Mouse (Mus musculus) adrenal gland, postnatal 4 days (tissue): Measurements from ENCODE around the gene Mfsd11. TPM values are rescaled to one million over a fixed set of nuclear protein-coding genes. Genes with fewer than 3 reads are reported as not detected.
"Not testable (repeated sequence)": the region's sequence is repeated elsewhere in the genome, so short reads cannot be mapped to it uniquely, and the experiment has no call there.

ENCODE experiments used
- DNase-seq, 2 experiments: peaks; one replicate each; pipeline ENCODE4 v3.0.0; 2021 to 2022; ENCODE audit warnings: low spot score in 2 of 2, mixed read lengths in 2 of 2
- total RNA-seq, 2 experiments: library from RNA; stranded (reverse); gene quantifications; 2 replicates each; pipeline ENCODE4 v1.2.3; 2021

The Mfsd11 gene
- total RNA-seq, 2 experiments from 2014 or later = 40.9 to 43.9 TPM

DNA sequence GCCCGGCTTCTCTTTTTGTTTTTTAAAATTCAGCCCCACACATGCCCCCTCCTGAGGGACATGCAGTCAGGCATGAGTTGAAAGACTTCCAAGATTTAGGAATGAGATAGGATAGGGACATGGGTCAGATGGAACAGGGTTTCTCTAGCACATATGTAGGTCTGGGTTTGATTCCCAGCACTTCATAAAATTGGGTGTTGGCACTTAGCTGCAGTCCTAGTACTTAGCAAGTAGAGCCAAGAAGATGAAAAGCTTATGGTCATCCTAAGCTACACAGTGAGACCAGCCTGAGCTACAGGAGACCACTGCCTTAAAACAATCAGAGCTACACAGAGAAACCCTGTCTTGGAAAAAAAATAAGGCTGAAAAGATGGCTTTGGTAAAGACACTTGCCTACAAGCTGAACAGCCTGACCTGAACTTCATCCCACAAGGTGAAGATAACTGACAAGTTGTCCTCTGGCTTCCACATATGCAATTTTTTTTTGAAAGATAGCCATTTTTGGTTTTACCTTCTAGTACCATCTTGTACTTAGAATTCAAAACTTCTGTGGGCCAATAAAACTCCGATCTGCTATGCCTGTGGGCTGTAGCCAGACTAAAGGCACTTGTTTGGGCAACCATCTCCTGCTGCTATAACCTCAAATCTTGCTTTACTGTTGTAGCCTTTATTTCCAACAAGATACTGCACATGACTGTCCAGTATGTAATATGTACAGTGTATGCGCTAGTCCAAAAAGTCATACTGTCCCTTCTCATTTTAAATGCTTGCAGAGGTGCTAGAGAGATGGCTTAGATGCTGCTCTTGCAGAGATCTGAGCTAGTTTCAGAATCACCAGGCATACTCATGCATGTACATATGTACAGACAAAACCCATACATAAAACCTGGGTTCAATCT, 4.8 kb upstream of the Mfsd11 start:
- no peak for DNase-seq

- DNase-seq = no peak
These were observed 4.0 kb upstream of the Mfsd11 start for GRCm38 (mm10) chr11:116848086-116848876.

DNA sequence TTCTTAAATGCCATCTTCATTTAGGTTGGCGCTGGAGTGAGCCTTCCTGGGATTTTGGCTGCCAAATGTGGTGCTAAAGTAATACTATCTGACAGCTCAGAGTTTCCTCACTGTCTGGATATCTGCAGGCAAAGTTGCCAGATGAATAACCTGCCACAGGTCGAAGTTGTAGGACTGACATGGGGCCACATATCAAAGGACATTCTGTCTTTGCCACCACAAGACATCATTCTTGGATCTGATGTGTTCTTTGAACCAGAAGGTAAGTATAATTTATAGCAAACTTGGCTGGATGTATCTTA, 3.4 kb upstream of the Mfsd11 start:
- DNase-seq = not testable (repeated sequence)

DNA sequence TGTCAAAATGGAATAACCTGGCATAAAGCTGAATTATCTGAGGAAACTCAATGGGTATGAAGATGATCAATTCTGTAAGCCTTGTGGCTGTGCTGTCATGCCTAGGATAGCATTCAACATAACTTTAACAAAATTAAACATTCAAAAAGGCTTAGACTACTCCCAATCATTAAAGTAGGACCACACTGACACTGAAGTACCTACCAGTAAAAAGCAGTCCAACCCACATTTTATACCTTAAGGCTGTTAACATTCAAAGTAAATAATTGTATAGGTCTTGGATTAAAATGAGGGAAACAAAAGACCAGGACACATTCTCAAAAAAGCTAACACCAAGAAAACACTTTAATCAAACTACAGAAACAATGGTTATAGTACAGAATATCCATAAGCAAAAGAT, 2.7 kb upstream of the Mfsd11 start:
- DNase-seq = no peak

GRCm38 (mm10) chr11:116850085-116850484, 2.2 kb upstream of the Mfsd11 start:
- no peak for DNase-seq

GRCm38 (mm10) chr11:116850833-116851477, 1.3 kb upstream of the Mfsd11 start:
- DNase-seq = no peak

DNA sequence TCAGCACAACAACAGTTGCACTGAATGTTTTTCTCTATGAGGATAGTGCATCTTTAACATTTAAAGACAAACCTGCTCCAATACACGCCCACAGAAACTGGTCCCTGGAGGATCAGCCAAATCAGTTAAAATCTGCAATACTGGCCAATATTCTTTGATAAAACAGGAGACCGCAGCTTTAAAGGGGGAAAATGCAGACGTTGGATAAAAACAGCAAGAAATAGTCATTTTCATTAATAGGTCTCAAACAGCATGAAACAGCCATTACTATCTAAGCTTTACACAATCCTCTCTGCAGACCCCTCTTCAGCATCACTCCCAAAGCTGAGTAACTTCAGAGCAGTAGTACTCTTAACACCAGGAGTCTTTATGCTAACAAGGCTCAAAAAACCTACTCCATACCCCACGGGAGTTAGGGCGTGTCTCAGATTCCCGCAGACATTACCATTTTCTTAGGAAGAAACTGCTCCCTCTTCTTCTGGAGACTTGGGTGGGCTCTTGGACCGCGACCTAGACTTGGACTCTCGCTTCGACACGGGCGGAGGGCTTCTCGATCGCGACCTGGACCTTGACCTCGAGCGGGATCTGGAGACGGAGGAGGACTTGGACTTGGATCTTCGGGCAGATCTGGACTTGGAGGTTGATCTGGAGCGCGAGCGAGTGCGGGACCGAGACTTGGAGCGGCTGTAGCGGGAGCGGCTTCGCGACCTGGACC, 507 bp upstream of the Mfsd11 start:
- DNase-seq = peak; percentile 19 to 26

DNA sequence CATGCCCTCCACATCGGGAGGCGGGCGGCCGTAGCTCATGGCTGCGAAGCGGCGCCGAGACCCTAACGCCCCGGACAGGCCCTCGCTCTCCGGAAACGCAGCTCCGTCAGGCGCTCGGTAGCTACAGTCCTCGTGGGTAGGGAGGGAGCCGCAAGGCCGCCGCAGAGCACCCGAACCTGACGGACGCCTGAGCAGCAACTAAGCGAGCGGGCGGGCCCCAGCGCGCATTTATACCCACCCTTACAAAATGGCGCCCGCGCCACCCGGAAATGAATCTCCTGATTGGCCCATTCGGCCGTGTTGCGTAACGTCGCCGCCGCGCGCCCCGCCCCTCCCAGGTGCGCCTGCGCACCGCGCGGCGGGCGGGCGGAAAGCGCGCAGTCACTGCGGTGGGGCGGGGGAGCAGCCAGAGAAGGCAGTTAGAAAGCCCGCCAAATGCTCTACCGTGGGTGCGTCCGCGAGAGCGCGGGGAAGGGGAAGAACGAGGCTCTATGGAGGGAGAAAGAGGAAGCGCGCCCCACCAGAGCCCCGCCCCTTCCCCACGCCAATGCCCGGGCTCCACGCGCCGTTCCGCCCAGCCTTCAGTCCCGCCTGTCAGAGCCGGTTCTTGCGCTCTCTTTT, 761 bp downstream of the Mfsd11 start, which contains the start of gene Srsf2:
Srsf2 (minus strand) TSS at position 204 of the 621 bp plus-strand sequence.
- peak; percentile 96 to 99 for DNase-seq

DNA sequence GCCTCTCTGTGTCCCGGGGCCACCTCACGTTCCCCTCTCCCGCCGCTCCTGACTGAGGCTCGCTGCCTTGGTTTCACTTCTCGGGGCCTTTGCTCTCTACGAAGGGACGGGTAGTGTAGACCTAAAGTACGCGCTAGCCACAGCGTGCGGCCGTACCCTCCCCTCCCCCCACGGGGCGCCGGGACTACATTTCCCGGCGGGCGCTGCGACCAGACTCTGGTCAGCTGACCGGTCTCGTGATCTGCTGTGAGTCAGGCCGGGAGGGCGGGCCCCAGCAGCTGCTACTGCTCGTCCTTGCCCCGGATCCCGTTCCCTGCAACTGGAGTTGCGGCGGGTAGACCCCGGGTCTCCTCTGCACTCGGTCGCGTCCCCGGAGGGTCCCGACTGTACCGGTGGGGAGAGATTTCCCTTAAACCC, 1.3 kb downstream of the Mfsd11 start:
- peak; percentile 93 to 95 for DNase-seq

- no peak for DNase-seq
These were observed 2.0 kb downstream of the Mfsd11 start for GRCm38 (mm10) chr11:116854279-116854678.

DNA sequence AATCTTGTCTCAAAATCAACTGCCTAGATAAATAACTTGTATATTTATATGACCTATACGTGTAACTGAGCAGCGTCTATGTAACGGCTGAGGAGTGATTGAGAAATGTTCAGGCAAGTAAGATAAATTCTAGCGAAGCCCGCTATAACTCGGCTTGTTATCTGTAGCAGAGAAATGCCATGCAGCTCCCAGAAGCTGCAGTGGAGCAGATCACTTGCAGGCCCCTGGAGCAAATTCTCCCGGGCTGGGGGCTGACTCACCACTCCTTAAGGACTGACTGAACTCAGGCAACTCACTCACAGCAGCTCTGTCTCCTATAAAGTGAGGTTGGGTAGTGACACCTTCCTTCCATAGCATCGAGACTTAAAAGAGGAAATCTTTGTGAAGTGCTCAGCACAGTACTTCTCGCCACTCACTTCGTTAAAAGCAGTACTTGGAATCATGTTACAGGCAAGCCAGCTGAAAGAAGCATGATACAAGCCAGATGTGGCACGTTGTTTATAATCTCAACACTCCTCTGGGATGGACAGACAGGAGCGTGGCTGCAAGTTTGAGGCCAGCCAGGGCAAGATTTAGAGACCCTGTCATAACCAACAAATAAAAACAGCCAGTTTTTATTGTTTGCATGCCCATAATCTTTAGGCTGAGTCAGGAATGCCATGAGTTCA, 5.1 kb downstream of the Mfsd11 start:
- no peak for DNase-seq

- DNase-seq = no peak
These were observed 12.2 kb downstream of the Mfsd11 start for GRCm38 (mm10) chr11:116864444-116864843.

GRCm38 (mm10) chr11:116865945-116866585, 13.8 kb downstream of the Mfsd11 start:
- DNase-seq = no peak

DNA sequence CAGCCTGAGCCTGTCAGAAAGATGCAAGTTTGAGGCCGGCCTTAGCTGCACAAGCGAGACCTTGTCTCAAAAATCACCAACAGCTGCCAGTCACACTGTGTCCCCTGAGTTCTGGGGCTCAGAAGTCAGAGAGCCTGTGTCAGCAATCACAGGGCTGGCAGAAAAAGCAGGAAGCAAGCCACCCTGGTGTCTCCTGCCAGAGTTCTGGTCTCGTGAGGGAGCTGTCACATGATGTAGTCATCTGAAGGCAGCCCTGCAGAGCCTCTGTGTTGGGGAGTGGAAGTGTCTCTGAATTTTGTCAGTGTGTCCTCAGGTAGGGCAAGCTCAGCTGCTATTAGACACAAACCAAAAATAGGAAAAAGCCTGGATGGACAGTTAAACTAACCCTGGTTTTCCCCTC, 15.9 kb downstream of the Mfsd11 start:
- no peak for DNase-seq

GRCm38 (mm10) chr11:116869223-116869622, 17.0 kb downstream of the Mfsd11 start:
- no peak for DNase-seq

GRCm38 (mm10) chr11:116869641-116870040, 17.4 kb downstream of the Mfsd11 start:
- DNase-seq = no peak

GRCm38 (mm10) chr11:116871538-116871937, 19.3 kb downstream of the Mfsd11 start:
- no peak for DNase-seq

DNA sequence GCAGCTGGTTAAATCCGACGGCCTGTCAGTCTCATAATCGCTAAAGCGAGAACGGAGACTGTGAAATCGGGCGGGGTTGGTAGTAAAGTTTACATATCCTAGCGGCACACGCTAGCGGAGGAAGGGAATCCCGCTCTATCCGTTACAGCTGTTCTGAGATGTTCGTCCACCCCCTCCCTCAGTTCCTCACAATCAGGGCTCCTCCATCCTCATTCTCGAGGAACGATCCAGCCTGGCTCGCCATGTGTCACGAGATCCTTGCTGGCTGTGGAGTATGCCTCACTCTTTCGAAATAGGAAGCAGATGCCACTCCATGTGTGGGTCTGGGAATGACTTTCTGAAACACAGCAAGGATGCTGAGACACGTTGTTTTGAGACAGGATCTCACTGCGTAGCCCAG, 21.7 kb downstream of the Mfsd11 start:
- no peak for DNase-seq

GRCm38 (mm10) chr11:116878454-116878853, 26.2 kb downstream of the Mfsd11 start:
- DNase-seq = no peak

DNA sequence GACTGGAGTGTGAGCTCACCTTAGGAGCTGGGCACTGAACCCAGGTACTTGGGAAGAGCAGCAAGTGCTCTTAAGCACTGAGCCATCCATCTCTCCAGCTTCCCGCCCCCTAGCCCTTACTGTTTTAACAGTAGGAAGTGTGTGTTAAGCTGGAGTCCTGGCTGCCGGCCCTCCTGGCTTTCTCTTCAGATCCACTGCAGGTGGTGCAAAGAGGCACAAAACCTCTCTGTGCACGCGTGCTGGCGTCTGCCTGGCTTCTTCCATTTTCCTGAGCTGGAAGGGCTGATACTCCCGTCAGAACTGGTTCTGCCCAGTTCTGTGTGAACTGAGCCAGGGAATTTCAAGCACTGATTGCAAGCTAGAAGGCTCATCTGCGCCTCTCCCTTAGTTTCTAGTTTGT, 28.6 kb downstream of the Mfsd11 start:
- no peak for DNase-seq
